Mouse (Mus musculus) lung, embryonic 15.5 days (tissue): Measurements from ENCODE around the gene Hnrnpll. TPM values are rescaled to one million over a fixed set of nuclear protein-coding genes. Genes with fewer than 3 reads are reported as not detected.
A peak's percentile ranks its signal among the peaks of the same experiment; 100 is the strongest.
"Not testable (repeated sequence)": the region's sequence is repeated elsewhere in the genome, so short reads cannot be mapped to it uniquely, and the experiment has no call there.

ENCODE experiments used
- ATAC-seq: fragments of 200-750 bp; cut with Nextera tagmentation; 2 replicates; pipeline ENCODE4 v1.8.0; 2017; ENCODE audit warnings: moderate number of reproducible peaks, borderline replicate concordance; ENCODE audit not compliant: low FRiP score, low TSS enrichment; ENCODE audit errors: extremely low read depth
- H3K27ac ChIP-seq: fragments of 300-500 bp; sonication (generic); 2 replicates; pipeline ENCODE4 v1.5.1; 2015; ENCODE audit warnings: moderate library complexity, mild to moderate bottlenecking, inconsistent platforms
- H3K27me3 ChIP-seq: fragments of 300-500 bp; sonication (generic); 2 replicates; pipeline ENCODE4 v1.6.1; 2015; ENCODE audit warnings: inconsistent platforms
- H3K36me3 ChIP-seq: fragments of 300-500 bp; sonication (generic); 2 replicates; pipeline ENCODE4 v1.6.1; 2015; ENCODE audit warnings: inconsistent platforms
- H3K4me1 ChIP-seq: fragments of 300-500 bp; sonication (generic); 2 replicates; pipeline ENCODE4 v1.6.1; 2015; ENCODE audit warnings: inconsistent platforms
- H3K4me2 ChIP-seq: fragments of 300-500 bp; sonication (generic); 2 replicates; pipeline ENCODE4 v1.6.1; 2015; ENCODE audit warnings: inconsistent platforms, mild to moderate bottlenecking, moderate library complexity
- H3K4me3 ChIP-seq: fragments of 300-500 bp; sonication (generic); 2 replicates; pipeline ENCODE4 v1.5.1; 2015; ENCODE audit warnings: mild to moderate bottlenecking, inconsistent platforms
- H3K9ac ChIP-seq: fragments of 300-500 bp; sonication (generic); 2 replicates; pipeline ENCODE4 v1.6.1; 2015; ENCODE audit warnings: inconsistent platforms
- H3K9me3 ChIP-seq: fragments of 300-500 bp; sonication (generic); 2 replicates; pipeline ENCODE4 v1.6.1; 2016; ENCODE audit warnings: inconsistent platforms
- WGBS: fragments of 180-500 bp; shearing (Covaris S2); methylation state at CpG from one replicate; pipeline ENCODE4 v1.1.7; 2015; 5-methylcytosine and 5-hydroxymethylcytosine counted together
- polyA plus RNA-seq: library from polyadenylated mRNA; unstranded; fragments of >200 nt; fragmentation: Nextera tagmentation; extraction: Ambion mirVana; gene quantifications from 2 replicates; pipeline ENCODE4 v1.2.1, GENCODE M21; 2015

Gene Hnrnpll
- polyA plus RNA-seq, 1 experiment from 2014 or later = 80.0 TPM

- Histone ChIP-seq H3K4me2 (no peak overlapping the region), H3K9me3 (no peaks in the 10 kb centered on the region), H3K4me3 (no peak overlapping the region), H3K27ac (no peak overlapping the region), H3K9ac (no peak overlapping the region), H3K27me3 (no peaks in the 10 kb centered on the region), H3K4me1 (peaks cover 17% of the 10 kb centered on the region), H3K36me3 (peaks cover 38% of the 10 kb centered on the region)
- ATAC-seq = no peak
- WGBS = 77% methylated on average over 27 of the region's 27 CpGs
Measured at GRCm38 (mm10) chr17:80053931-80054734, 8.0 kb downstream of the Hnrnpll start.

DNA sequence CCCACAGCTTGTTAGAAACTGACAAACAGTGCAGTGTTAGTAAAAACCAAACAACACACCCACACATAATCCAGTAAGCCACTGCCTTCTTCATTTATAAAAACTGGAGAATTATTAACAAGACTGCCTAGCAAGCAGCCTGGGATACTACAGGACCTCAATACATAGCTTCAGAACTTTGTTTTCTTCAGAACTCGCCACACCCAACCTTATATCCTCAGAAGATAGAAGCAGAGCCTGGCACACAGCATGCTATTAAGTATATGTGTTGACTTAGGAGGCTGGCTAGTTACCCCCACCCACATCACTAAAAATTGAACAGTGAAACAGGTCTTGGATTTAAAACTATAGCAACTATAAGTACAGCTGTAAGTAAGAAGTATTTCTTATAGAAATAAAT lies 10.5 kb downstream of the Hnrnpll start:
- H3K4me1 ChIP-seq = no peaks in the 10 kb centered on the region
- WGBS = 73% methylated on average over 1 of the region's 1 CpGs
- H3K27ac ChIP-seq = no peak overlapping the region
- H3K9me3 ChIP-seq = no peaks in the 10 kb centered on the region
- H3K9ac ChIP-seq = no peak overlapping the region
- H3K36me3 ChIP-seq = peaks cover 58% of the 10 kb centered on the region
- no peak overlapping the region for H3K4me3 ChIP-seq
- no peaks in the 10 kb centered on the region for H3K27me3 ChIP-seq
- no peak overlapping the region for H3K4me2 ChIP-seq
- no peak for ATAC-seq

DNA sequence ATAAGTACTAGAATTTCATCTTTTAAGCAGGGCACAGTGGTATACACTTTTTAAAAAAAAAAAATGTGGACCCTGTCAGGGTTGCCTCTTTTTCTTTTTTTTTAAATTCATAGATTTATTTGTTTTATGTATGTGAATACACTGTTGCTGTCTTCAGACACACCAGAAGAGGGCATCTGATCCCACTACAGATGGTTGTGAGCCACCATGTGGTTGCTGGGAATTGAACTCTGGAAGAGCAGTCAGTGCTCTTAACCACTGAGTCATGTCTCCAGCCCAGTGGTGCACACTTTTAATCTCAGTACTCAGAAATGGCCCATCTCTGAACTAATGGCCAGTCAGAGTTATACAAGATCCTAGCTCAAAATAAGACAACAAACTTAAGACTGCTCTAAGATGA lies 12.8 kb downstream of the Hnrnpll start:
- ATAC-seq, H3K4me2 ChIP-seq, H3K9ac ChIP-seq, H3K27ac ChIP-seq, H3K9me3 ChIP-seq, H3K4me3 ChIP-seq, H3K4me1 ChIP-seq, H3K27me3 ChIP-seq: not testable (repeated sequence)
- peaks cover 71% of the 10 kb centered on the region for H3K36me3 ChIP-seq

DNA sequence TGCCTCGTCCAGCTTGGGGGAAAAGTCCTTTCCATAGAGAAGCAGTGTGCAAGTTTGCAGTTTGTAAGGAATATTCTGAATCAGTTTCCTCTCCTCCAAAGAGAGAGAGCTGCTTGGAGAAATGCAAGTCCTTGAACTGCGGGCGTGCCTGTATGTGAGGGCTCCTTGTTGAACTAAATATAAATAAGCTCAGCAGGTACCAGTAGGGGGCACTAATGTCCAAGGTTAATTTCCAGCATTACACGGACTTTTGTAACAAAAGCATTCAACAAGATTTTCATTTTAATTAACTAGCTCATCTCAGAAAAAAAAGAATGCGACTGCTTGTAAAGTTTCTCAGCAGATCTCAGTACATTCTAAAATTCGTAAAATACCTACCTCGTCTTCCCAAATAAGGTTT lies 13.9 kb downstream of the Hnrnpll start:
- 60% methylated on average over 7 of the region's 7 CpGs for WGBS

GRCm38 (mm10) chr17:80041739-80042138 lies 20.4 kb downstream of the Hnrnpll start:
- H3K27ac ChIP-seq = no peak overlapping the region
- H3K4me2 ChIP-seq = no peak overlapping the region
- H3K4me1 ChIP-seq = no peaks in the 10 kb centered on the region
- no peak for ATAC-seq
- no peak overlapping the region for H3K9ac ChIP-seq
- H3K27me3 ChIP-seq = no peaks in the 10 kb centered on the region
- H3K36me3 ChIP-seq = peaks cover 59% of the 10 kb centered on the region
- H3K4me3 ChIP-seq = no peak overlapping the region
- WGBS = 59% methylated on average over 1 of the region's 1 CpGs
- no peaks in the 10 kb centered on the region for H3K9me3 ChIP-seq

More for the DNA sequence above, 13.9 kb downstream of the Hnrnpll start:
- Histone ChIP-seq H3K27ac (no peak overlapping the region), H3K36me3 (peaks cover 74% of the 10 kb centered on the region), H3K9me3 (no peaks in the 10 kb centered on the region), H3K27me3 (no peaks in the 10 kb centered on the region), H3K9ac (no peak overlapping the region), H3K4me3 (no peak overlapping the region), H3K4me2 (no peak overlapping the region), H3K4me1 (no peaks in the 10 kb centered on the region)
- no peak for ATAC-seq

DNA sequence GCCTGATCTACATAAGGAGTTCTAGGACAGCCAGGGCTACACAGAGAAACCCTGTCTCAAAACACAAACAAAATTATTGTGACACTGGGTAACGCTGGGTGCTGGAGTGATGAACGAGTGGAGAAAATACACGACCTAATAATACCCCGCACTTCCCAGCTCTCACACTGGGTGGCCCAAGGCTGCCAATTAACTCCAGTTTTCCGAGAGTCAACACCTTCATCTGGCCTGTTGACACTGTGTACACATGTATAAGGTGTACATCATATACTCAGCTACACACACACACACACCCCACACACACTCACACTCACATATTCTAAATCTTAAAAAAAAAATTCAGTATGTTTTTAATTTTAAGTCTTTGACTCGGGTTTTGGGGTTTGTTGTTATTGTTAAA lies 33.5 kb downstream of the Hnrnpll start:
- H3K9ac ChIP-seq = no peak overlapping the region
- no peak overlapping the region for H3K4me2 ChIP-seq
- no peaks in the 10 kb centered on the region for H3K9me3 ChIP-seq
- no peaks in the 10 kb centered on the region for H3K4me1 ChIP-seq
- ATAC-seq = no peak
- H3K4me3 ChIP-seq = no peak overlapping the region
- H3K27me3 ChIP-seq = no peaks in the 10 kb centered on the region
- peaks cover 55% of the 10 kb centered on the region for H3K36me3 ChIP-seq
- whole genome bisulfite sequencing = 83% methylated on average over 6 of the region's 6 CpGs
- no peak overlapping the region for H3K27ac ChIP-seq

DNA sequence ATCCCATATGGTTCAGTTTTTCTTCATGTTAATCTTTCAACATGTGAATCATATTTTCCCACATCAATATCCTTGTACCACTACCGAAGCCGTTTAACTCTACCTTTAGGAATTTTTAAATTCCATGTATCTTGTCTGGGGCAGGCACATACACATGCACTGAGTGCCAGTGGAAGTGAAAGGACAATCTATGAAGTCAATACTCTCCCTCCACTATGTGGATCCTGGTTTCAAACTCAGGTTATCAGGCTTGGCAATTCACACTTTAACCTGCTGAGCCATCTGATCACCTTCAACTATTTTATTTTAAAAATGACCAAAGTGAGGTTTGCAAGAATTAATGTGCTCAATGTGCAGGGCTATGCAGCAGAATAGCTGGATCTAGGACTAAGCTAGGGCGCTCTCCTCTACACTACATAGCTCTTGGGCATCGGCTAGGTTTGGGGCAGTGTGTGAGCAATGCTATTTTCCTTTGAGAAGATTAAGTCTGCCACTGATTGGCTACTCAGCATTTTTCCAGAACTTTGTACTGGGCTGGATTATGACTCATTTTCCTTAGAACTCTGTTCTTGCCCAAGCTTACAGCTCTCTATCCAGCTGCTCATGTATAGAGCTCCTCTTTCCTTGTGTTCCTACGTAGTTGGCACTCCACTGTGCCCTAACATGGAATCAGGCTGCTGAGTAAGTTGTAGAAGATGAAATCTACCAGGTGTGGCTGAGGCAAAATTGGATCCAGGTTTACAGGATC lies 35.8 kb downstream of the Hnrnpll start:
- H3K27ac ChIP-seq = no peak overlapping the region
- H3K4me2 ChIP-seq = no peak overlapping the region
- no peak overlapping the region for H3K9ac ChIP-seq
- H3K4me1 ChIP-seq = no peaks in the 10 kb centered on the region
- H3K36me3 ChIP-seq = peaks cover 34% of the 10 kb centered on the region
- no peaks in the 10 kb centered on the region for H3K27me3 ChIP-seq
- no peak overlapping the region for H3K4me3 ChIP-seq
- no peaks in the 10 kb centered on the region for H3K9me3 ChIP-seq
- 97% methylated on average over 5 of the region's 5 CpGs for WGBS
- no peak for ATAC-seq

- Histone ChIP-seq H3K4me3 (no peak overlapping the region), H3K27me3 (no peaks in the 10 kb centered on the region), H3K4me1 (peaks cover 9% of the 10 kb centered on the region; the same call in 1 of the 2 replicates), H3K9ac (no peak overlapping the region), H3K4me2 (no peak overlapping the region), H3K9me3 (no peaks in the 10 kb centered on the region), H3K36me3 (peaks cover 9% of the 10 kb centered on the region), H3K27ac (no peak overlapping the region)
- no peak for ATAC-seq
- WGBS = 65% methylated on average over 5 of the region's 5 CpGs
Measured at GRCm38 (mm10) chr17:80022090-80022489, 40.0 kb downstream of the Hnrnpll start.

DNA sequence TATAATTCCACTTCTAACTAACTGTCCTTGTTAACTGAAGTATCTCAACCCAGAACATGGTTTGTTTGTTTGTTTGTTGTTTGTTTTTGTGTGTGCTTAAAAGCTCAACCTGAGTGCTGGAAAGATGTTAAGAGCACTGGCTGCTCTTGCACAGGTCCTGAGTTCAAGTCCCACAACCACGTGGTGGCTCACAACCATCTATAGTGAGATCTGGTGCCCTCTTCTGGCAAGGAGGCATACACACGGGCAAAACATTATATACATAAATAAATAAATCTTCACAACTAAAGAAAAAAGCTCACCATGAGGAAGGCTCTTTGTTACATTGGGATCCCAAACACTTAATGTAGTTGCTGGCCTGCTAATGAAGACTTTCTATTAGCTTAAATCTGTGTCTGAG lies 41.6 kb downstream of the Hnrnpll start:
- H3K9me3 ChIP-seq = no peaks in the 10 kb centered on the region
- H3K4me2 ChIP-seq = no peak overlapping the region
- H3K27ac ChIP-seq = no peak overlapping the region
- no peak overlapping the region for H3K4me3 ChIP-seq
- no peaks in the 10 kb centered on the region for H3K36me3 ChIP-seq
- H3K27me3 ChIP-seq = no peaks in the 10 kb centered on the region
- H3K4me1 ChIP-seq = peaks cover 9% of the 10 kb centered on the region; the same call in 1 of the 2 replicates
- ATAC-seq = no peak
- WGBS = 76% methylated on average over 2 of the region's 2 CpGs
- no peak overlapping the region for H3K9ac ChIP-seq

DNA sequence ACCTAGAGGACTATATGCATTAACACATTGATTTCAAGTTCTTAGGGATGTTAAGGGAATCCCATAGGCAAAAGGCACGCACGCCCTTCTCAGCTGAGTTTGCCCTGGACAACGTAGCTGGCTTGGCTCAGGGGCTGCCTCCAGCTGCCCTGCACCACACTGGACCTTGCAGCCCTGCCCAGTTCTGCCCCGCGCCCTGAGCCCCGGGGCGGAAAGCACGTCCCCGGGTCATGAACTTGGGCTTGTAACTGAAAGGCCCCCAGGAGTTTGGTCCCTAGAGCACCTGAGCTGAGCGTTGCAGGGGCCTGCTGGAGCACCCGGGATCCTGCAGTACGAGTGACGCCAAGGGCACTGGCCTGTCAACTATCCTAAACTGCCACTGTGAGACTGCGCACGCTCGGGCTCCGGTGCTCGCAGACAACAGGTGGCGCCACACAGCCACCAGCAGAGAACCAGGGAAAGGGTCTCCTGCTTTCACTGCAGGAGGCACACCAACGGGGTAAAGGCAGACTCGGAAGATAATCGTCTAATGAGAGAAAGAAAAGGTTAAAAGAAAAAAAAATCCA lies 43.1 kb downstream of the Hnrnpll start:
- Histone ChIP-seq H3K27me3 (no peaks in the 10 kb centered on the region), H3K4me1 (peaks cover 9% of the 10 kb centered on the region; the same call in 1 of the 2 replicates), H3K4me2 (peak overlapping the region; percentile 50), H3K36me3 (no peaks in the 10 kb centered on the region), H3K9ac (no peak overlapping the region), H3K9me3 (no peaks in the 10 kb centered on the region), H3K27ac (no peak overlapping the region), H3K4me3 (peak overlapping the region; percentile 22; the same call in 1 of the 2 replicates)
- ATAC-seq = no peak
- 9% methylated on average over 22 of the region's 22 CpGs for WGBS

DNA sequence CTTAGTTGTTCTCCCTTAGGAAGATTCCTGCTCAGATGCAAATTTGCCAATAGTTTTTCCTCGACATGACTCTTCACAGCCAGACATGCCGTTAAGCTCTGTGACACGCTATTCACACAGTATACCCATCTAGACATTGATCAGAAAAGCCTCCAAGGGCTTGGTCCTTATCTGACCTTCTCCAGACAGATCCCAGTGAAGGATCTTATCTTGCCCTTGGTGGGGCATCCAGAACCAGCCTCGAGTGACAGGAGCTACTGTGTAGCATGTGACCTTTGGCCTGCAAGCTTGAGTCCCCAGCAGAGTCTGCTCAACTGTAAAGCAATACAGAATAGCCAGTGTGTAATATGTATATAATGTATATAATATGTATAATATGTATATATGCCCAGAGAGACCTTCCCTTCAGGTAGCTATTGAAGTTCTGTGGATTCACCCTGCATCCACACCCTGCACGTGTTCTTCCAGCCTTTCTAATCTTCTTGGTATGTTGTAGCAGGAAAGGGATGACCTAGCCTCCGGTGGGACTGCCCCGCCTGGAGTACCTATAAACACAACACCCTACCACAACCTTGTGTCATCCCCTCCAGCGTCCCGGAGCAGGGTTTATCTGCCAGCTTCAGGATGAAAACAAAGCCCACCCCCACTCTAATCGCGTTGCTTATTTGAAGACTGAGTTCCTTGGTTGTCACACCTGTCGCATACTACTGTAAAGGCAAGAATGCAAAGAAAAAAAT lies 43.7 kb downstream of the Hnrnpll start:
- WGBS = 42% methylated on average over 12 of the region's 12 CpGs
- H3K9ac ChIP-seq = no peak overlapping the region
- H3K4me1 ChIP-seq = peaks cover 9% of the 10 kb centered on the region; the same call in 1 of the 2 replicates
- no peaks in the 10 kb centered on the region for H3K9me3 ChIP-seq
- H3K36me3 ChIP-seq = no peaks in the 10 kb centered on the region
- H3K4me3 ChIP-seq = no peak overlapping the region
- peak overlapping the region; percentile 50; the same call in 1 of the 2 replicates for H3K4me2 ChIP-seq
- ATAC-seq = no peak
- no peak overlapping the region for H3K27ac ChIP-seq
- no peaks in the 10 kb centered on the region for H3K27me3 ChIP-seq
